Mouse (Mus musculus) heart, embryonic 11.5 days (tissue): Measurements from ENCODE around the gene Mpo. TPM values are rescaled to one million over a fixed set of nuclear protein-coding genes. Genes with fewer than 3 reads are reported as not detected.

Experiments used
- microRNA counts: library from miRNA; unstranded; fragments of <30 nt; microRNA quantifications from one replicate; lab custom pipeline; 2015
- microRNA-seq: library from miRNA; unstranded; fragments of <30 nt; microRNA quantifications from one replicate; pipeline ENCODE4, GENCODE M21; 2016; ENCODE audit warnings: borderline number of aligned reads
- polyA plus RNA-seq: library from polyadenylated mRNA; unstranded; fragments of >200 nt; fragmentation: Nextera tagmentation; extraction: Ambion mirVana; gene quantifications from 2 replicates; pipeline ENCODE4 v1.2.1, GENCODE M21; 2014

Gene Mpo
- polyA plus RNA-seq, 1 experiment from 2014 or later: 9.4 TPM

MicroRNAs encoded within 50 kb of the gene (microRNA counts, 519-probe panel; counts per million panel counts)
- microRNA mmu-miR-142-3p (lab: Ali Mortazavi, UCI): 6,240 counts per million, percentile 79 among the panel's probes with 10 or more counts
- 32.2 counts per million for microRNA mmu-miR-142-5p (lab: Ali Mortazavi, UCI)

Small RNA genes within 50 kb of the gene (microRNA-seq; reads per million reads assigned to microRNA genes)
- gene Mir142: not detected
- not detected for gene Mir142b

Other genes starting within 250 kb of the Mpo start
- gene Gm11492, start 226.9 kb upstream of the Mpo start, polyA plus RNA-seq: not detected in 2 replicates
- gene Sept4, start 224.7 kb upstream of the Mpo start, polyA plus RNA-seq: 11.7 and 13.3 TPM in 2 replicates
- 23.4 and 28.1 TPM in 2 replicates for gene Mtmr4, start 201.4 kb upstream of the Mpo start, polyA plus RNA-seq
- 0.11 and 0.18 TPM in 2 replicates for gene Hsf5, start 176.4 kb upstream of the Mpo start, polyA plus RNA-seq
- gene Rnf43, start 130.9 kb upstream of the Mpo start, polyA plus RNA-seq: 0.54 and 0.96 TPM in 2 replicates
- gene Supt4a, start 56.0 kb upstream of the Mpo start, polyA plus RNA-seq: 114 and 120 TPM in 2 replicates
- 0.72 and 1.2 TPM in 2 replicates for gene Tspoap1, start 33.0 kb upstream of the Mpo start, polyA plus RNA-seq
- 0.34 TPM in 1 of 2 replicates, not detected in the other for gene Lpo, start 34.7 kb downstream of the Mpo start, polyA plus RNA-seq
- 5.9 and 6.1 TPM in 2 replicates for gene Mks1, start 59.6 kb downstream of the Mpo start, polyA plus RNA-seq
- 0.21 TPM in 1 of 2 replicates, not detected in the other for gene Epx, start 82.0 kb downstream of the Mpo start, polyA plus RNA-seq
- not detected in 2 replicates for gene Olfr462, start 98.7 kb downstream of the Mpo start, polyA plus RNA-seq
- gene Olfr463, start 103.8 kb downstream of the Mpo start, polyA plus RNA-seq: not detected in 2 replicates
- gene Olfr464, start 127.4 kb downstream of the Mpo start, polyA plus RNA-seq: not detected in 2 replicates
- gene Dynll2, start 194.0 kb downstream of the Mpo start, polyA plus RNA-seq: 16.7 and 17.2 TPM in 2 replicates